Mouse (Mus musculus) MEL (cell line): ENCODE measurements around the gene Mrpl14.

Source experiments
- BHLHE40 ChIP-seq: IDR thresholded peaks from 2 replicates; pipeline ENCODE4 v1.6.1; 2012; ENCODE audit warnings: low read depth, mild to moderate bottlenecking, inconsistent platforms, low read length, improper control_type of control experiment, borderline replicate concordance
- CTCF ChIP-seq, 3 experiments: IDR thresholded peaks in 2 of 3; conservative IDR thresholded peaks in 1 of 3; 2 replicates each; pipeline ENCODE4 v1.5.1; 2011 to 2012; ENCODE audit warnings: low read length in 3 of 3, low read depth in 2 of 3, mild to moderate bottlenecking in 2 of 3, improper control_type of control experiment in 1 of 3, inconsistent platforms in 1 of 3, mixed read lengths in 1 of 3, moderate library complexity in 1 of 3; ENCODE audit not compliant: control insufficient read depth in 1 of 3, insufficient read depth in 1 of 3, poor library complexity in 1 of 3, severe bottlenecking in 1 of 3
- GABPA ChIP-seq: IDR thresholded peaks from 2 replicates; pipeline ENCODE4 v1.6.1; 2012; ENCODE audit warnings: low read depth, mild to moderate bottlenecking, inconsistent platforms, low read length, improper control_type of control experiment, moderate library complexity
- UBTF ChIP-seq: IDR thresholded peaks from 2 replicates; pipeline ENCODE4 v1.6.1; 2012; ENCODE audit warnings: low read depth, mild to moderate bottlenecking, inconsistent platforms, low read length, improper control_type of control experiment, moderate library complexity, borderline replicate concordance; ENCODE audit not compliant: insufficient read depth

DNA sequence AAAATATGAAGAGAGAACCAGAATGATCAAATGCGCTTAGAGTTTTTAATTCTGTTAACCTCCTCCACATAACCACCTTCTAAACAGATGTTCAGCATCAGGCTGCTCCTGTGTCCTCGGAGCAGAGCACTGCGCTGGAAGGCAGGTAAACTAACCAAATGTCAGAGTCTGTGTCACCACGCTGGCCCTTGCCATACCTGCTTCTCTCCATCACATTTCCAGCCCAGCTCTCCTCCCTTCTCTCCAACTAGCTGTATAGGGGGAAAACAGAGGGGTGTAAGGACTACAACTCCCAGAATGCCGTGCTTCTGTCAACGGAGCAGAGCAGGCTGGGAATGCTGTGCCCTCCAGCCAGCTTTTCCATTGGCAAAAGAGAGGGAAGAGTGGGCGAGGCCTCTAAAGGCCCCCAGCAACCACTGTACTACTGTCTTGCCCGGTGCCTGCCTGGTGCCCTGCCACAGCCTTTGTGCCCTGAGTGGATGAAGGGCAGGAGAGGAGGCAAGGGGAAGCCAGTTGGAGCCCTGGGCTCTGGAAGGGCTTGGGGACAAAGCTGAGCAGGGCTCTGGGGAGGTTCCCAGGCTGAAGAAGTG, 5.6 kb upstream of the Mrpl14 start:
- TF ChIP-seq BHLHE40 (no peak), GABPA (no peak), CTCF (IDR thresholded peaks at IDR 0.05 in 2 of 3, conservative IDR thresholded peaks at IDR 0.05 in 1 of 3; ENCODE audit: control insufficient read depth in 1 of 3, insufficient read depth in 1 of 3, low read depth in 2 of 3, low read length in 3 of 3, poor library complexity in 1 of 3, severe bottlenecking in 1 of 3) (no peak), UBTF (no peak)
